Mouse (Mus musculus) urinary bladder, adult 18-20 months (tissue): ENCODE results near the gene Acap1.

ENCODE experiments used
- DNase-seq, 2 experiments: peaks; one replicate each; pipeline ENCODE4 v3.0.0; 2022; ENCODE audit warnings: low spot score in 2 of 2, mixed read lengths in 2 of 2

Acap1 gene

GRCm38 (mm10) chr11:69837952-69838713 lies 57.2 kb downstream of the Acap1 start, which contains the start of gene Tmem256:
Gene Tmem256, plus strand, starts transcription at chr11:69838514.
- DNase-seq: peak; percentile 90 to 92

GRCm38 (mm10) chr11:69837604-69837951 lies 57.8 kb downstream of the Acap1 start, which contains the start of gene Nlgn2:
Gene Nlgn2, minus strand, starts transcription at chr11:69837784.
- no peak for DNase-seq

GRCm38 (mm10) chr11:69836703-69837576 lies 58.4 kb downstream of the Acap1 start:
- peak in 1 of 2 experiments; percentile 52 for DNase-seq

- DNase-seq: no peak
Observed at GRCm38 (mm10) chr11:69835966-69836335, 59.4 kb downstream of the Acap1 start.

- DNase-seq: no peak
Observed at GRCm38 (mm10) chr11:69835326-69835965, 59.9 kb downstream of the Acap1 start.

- DNase-seq: peak in 1 of 2 experiments; percentile 48
Observed at GRCm38 (mm10) chr11:69834001-69834549, 61.3 kb downstream of the Acap1 start.

GRCm38 (mm10) chr11:69833554-69833953 lies 61.8 kb downstream of the Acap1 start:
- DNase-seq: no peak
